Mouse (Mus musculus): Measurements from ENCODE around the gene Cpped1.

GRCm38 (mm10) chr16:11902007-11902406, 7.2 kb downstream of the Cpped1 start:
- TF ChIP-seq CTCF (IDR thresholded peaks at IDR 0.05; ENCODE audit: borderline replicate concordance, control insufficient read depth, extremely low read depth, insufficient read depth, low read length, poor library complexity) (no peak), POLR2A (IDR thresholded peaks at IDR 0.05; ENCODE audit: control insufficient read depth, extremely low read depth, insufficient read depth, low read length, poor library complexity) (no peak)
